Mouse (Mus musculus) MEL (cell line): ENCODE results near the gene Tcf7l2.

Experiments
- MAX ChIP-seq: IDR thresholded peaks from 2 replicates; pipeline ENCODE4 v1.6.1; 2011; ENCODE audit warnings: low read length, improper control_type of control experiment
- USF1 ChIP-seq: IDR thresholded peaks from 2 replicates; pipeline ENCODE4 v1.6.1; 2014; ENCODE audit warnings: low read depth, mild to moderate bottlenecking, inconsistent platforms, low read length, improper control_type of control experiment, moderate library complexity

DNA sequence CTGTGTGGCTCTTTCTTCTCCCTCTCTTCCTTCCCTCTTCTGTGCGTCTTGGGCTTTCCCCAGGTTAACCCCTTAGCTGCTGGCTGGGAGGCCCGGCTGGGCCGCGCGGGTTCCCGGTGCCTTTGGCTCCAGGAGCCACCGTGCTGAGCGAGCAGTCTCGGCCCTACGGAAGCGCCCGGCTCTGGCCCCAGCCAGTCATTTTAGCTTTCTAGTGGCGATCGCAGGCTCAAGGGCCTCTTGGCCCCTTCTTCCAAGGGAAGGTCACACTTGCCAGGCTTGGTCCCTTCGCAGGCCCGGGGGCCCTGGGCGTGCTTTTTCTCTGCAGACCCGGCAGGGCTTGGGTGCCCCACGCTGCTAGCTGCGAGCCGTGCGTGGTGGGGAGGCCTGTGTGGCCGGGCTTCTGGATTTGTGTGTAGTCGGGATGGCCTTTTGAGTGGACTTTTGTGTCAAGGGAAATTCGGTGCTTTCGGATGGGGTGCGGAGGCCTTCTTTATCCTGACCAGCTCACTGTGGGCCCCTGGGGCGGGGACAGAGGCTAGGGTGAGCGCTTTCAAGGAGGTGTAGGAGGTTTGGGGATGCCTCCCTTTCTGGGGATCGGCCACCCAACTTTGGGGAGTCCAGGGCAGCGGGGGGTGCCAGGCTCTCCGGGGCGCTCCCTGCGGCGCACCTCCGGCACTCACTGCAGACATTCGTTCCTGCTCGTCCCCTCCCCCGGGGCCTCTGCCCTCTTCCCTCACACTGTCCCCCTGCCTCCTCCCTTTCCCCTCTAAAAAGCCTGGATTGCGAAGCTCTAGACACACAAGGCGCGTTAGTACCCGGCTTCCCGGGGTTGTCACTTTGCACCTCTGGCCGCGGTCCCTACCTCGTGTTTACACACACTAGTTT lies 2.2 kb downstream of the Tcf7l2 start:
- TF ChIP-seq MAX (no peak), USF1 (no peak)
